Mouse (Mus musculus): ENCODE measurements at regions not wholly inside any gene's neighbourhood (a gene's known extent, or its start where the extent isn't known, plus 50 kb on each side); places are given as distances from the start of the nearest gene placed in this dataset.

- no peak overlapping the region for H3K9ac ChIP-seq (replicated peaks; ENCODE audit: low read length)
- no peaks in the 10 kb centered on the region for H3K27me3 ChIP-seq (ENCODE audit: insufficient read depth, low read length)
- peak; percentile 93 for ATAC-seq (ENCODE audit: low FRiP score, low TSS enrichment)
- no peaks in the 10 kb centered on the region for H3K36me3 ChIP-seq (ENCODE audit: insufficient read depth, low read length)
- H3K27ac ChIP-seq (ENCODE audit: low read length) = peak overlapping the region; percentile 54
- H3K4me2 ChIP-seq (replicated peaks; ENCODE audit: low read depth, low read length) = no peak overlapping the region
- WGBS = 34% methylated on average over 9 of the region's 9 CpGs
- peaks cover 10% of the 10 kb centered on the region for H3K4me1 ChIP-seq (ENCODE audit: insufficient read depth, low read length)
- no peaks in the 10 kb centered on the region for H3K9me3 ChIP-seq (ENCODE audit: low read length)
- H3K4me3 ChIP-seq (ENCODE audit: low read length) = no peak overlapping the region
Measured at GRCm38 (mm10) chr6:101518904-101519701, 141.4 kb upstream of the Pdzrn3 start.

- no peaks in the 10 kb centered on the region for H3K9me3 ChIP-seq (ENCODE audit: low read length)
- ATAC-seq (ENCODE audit: low FRiP score, low TSS enrichment) = no peak
- no peaks in the 10 kb centered on the region for H3K27me3 ChIP-seq (ENCODE audit: insufficient read depth, low read length)
- no peak overlapping the region for H3K4me2 ChIP-seq (replicated peaks; ENCODE audit: low read depth, low read length)
- 50% methylated on average over 2 of the region's 2 CpGs for WGBS
- H3K36me3 ChIP-seq (ENCODE audit: insufficient read depth, low read length) = no peaks in the 10 kb centered on the region
- H3K4me3 ChIP-seq (ENCODE audit: low read length) = no peak overlapping the region
- H3K27ac ChIP-seq (ENCODE audit: low read length) = no peak overlapping the region
- no peak overlapping the region for H3K9ac ChIP-seq (replicated peaks; ENCODE audit: low read length)
- peaks cover 13% of the 10 kb centered on the region for H3K4me1 ChIP-seq (ENCODE audit: insufficient read depth, low read length)
Measured at GRCm38 (mm10) chr6:101517584-101517983, 139.9 kb upstream of the Pdzrn3 start.

GRCm38 (mm10) chr6:101513696-101514095 lies 136.0 kb upstream of the Pdzrn3 start:
- Histone ChIP-seq H3K9ac (replicated peaks; ENCODE audit: low read length) (no peak overlapping the region), H3K27me3 (ENCODE audit: insufficient read depth, low read length) (no peaks in the 10 kb centered on the region), H3K36me3 (ENCODE audit: insufficient read depth, low read length) (no peaks in the 10 kb centered on the region), H3K4me1 (ENCODE audit: insufficient read depth, low read length) (peaks cover 4% of the 10 kb centered on the region; the same call in 1 of the 2 replicates), H3K27ac (ENCODE audit: low read length) (no peak overlapping the region), H3K4me3 (ENCODE audit: low read length) (no peak overlapping the region), H3K9me3 (ENCODE audit: low read length) (no peaks in the 10 kb centered on the region), H3K4me2 (replicated peaks; ENCODE audit: low read depth, low read length) (no peak overlapping the region)
- no peak for ATAC-seq (ENCODE audit: low FRiP score, low TSS enrichment)
- WGBS = 55% methylated on average over 2 of the region's 2 CpGs

GRCm38 (mm10) chr6:101502149-101502548 lies 124.5 kb upstream of the Pdzrn3 start:
- 39% methylated on average over 5 of the region's 5 CpGs for WGBS
- Histone ChIP-seq H3K9me3 (ENCODE audit: low read length) (no peaks in the 10 kb centered on the region), H3K27ac (ENCODE audit: low read length) (no peak overlapping the region), H3K4me1 (ENCODE audit: insufficient read depth, low read length) (no peaks in the 10 kb centered on the region), H3K36me3 (ENCODE audit: insufficient read depth, low read length) (no peaks in the 10 kb centered on the region), H3K4me3 (ENCODE audit: low read length) (no peak overlapping the region), H3K27me3 (ENCODE audit: insufficient read depth, low read length) (no peaks in the 10 kb centered on the region), H3K9ac (replicated peaks; ENCODE audit: low read length) (no peak overlapping the region), H3K4me2 (replicated peaks; ENCODE audit: low read depth, low read length) (no peak overlapping the region)
- ATAC-seq (ENCODE audit: low FRiP score, low TSS enrichment) = no peak

- ATAC-seq (ENCODE audit: low FRiP score, low TSS enrichment) = no peak
- no peaks in the 10 kb centered on the region for H3K27me3 ChIP-seq (ENCODE audit: insufficient read depth, low read length)
- no peaks in the 10 kb centered on the region for H3K9me3 ChIP-seq (ENCODE audit: low read length)
- H3K4me2 ChIP-seq (replicated peaks; ENCODE audit: low read depth, low read length) = no peak overlapping the region
- H3K9ac ChIP-seq (replicated peaks; ENCODE audit: low read length) = no peak overlapping the region
- H3K4me1 ChIP-seq (ENCODE audit: insufficient read depth, low read length) = no peaks in the 10 kb centered on the region
- 73% methylated on average over 4 of the region's 4 CpGs for WGBS
- H3K4me3 ChIP-seq (ENCODE audit: low read length) = no peak overlapping the region
- no peak overlapping the region for H3K27ac ChIP-seq (ENCODE audit: low read length)
- no peaks in the 10 kb centered on the region for H3K36me3 ChIP-seq (ENCODE audit: insufficient read depth, low read length)
Measured at GRCm38 (mm10) chr6:101501716-101502115, 124.0 kb upstream of the Pdzrn3 start.

- no peak for ATAC-seq (ENCODE audit: low FRiP score, low TSS enrichment)
Measured at GRCm38 (mm10) chr6:101500202-101500601, 122.5 kb upstream of the Pdzrn3 start.

GRCm38 (mm10) chr6:101488466-101488865 lies 110.8 kb upstream of the Pdzrn3 start:
- Histone ChIP-seq H3K4me3 (ENCODE audit: low read length) (no peak overlapping the region), H3K4me2 (replicated peaks; ENCODE audit: low read depth, low read length) (no peak overlapping the region), H3K27ac (ENCODE audit: low read length) (no peak overlapping the region), H3K9ac (replicated peaks; ENCODE audit: low read length) (no peak overlapping the region), H3K4me1 (ENCODE audit: insufficient read depth, low read length) (peaks cover 9% of the 10 kb centered on the region; the same call in 1 of the 2 replicates), H3K36me3 (ENCODE audit: insufficient read depth, low read length) (no peaks in the 10 kb centered on the region), H3K9me3 (ENCODE audit: low read length) (no peaks in the 10 kb centered on the region), H3K27me3 (ENCODE audit: insufficient read depth, low read length) (no peaks in the 10 kb centered on the region)
- ATAC-seq (ENCODE audit: low FRiP score, low TSS enrichment) = no peak
- WGBS = 52% methylated on average over 2 of the region's 2 CpGs

More at GRCm38 (mm10) chr6:101500202-101500601, 122.5 kb upstream of the Pdzrn3 start:
- Histone ChIP-seq H3K9ac (replicated peaks; ENCODE audit: low read length) (no peak overlapping the region), H3K4me3 (ENCODE audit: low read length) (no peak overlapping the region), H3K4me2 (replicated peaks; ENCODE audit: low read depth, low read length) (no peak overlapping the region), H3K27me3 (ENCODE audit: insufficient read depth, low read length) (no peaks in the 10 kb centered on the region), H3K36me3 (ENCODE audit: insufficient read depth, low read length) (no peaks in the 10 kb centered on the region), H3K27ac (ENCODE audit: low read length) (no peak overlapping the region), H3K9me3 (ENCODE audit: low read length) (no peaks in the 10 kb centered on the region), H3K4me1 (ENCODE audit: insufficient read depth, low read length) (no peaks in the 10 kb centered on the region)

- WGBS = 33% methylated on average over 12 of the region's 12 CpGs
- H3K4me2 ChIP-seq (replicated peaks; ENCODE audit: low read depth, low read length) = no peak overlapping the region
- no peak overlapping the region for H3K27ac ChIP-seq (ENCODE audit: low read length)
- H3K9ac ChIP-seq (replicated peaks; ENCODE audit: low read length) = no peak overlapping the region
- H3K9me3 ChIP-seq (ENCODE audit: low read length) = no peaks in the 10 kb centered on the region
- peaks cover 9% of the 10 kb centered on the region; the same call in 1 of the 2 replicates for H3K4me1 ChIP-seq (ENCODE audit: insufficient read depth, low read length)
- no peaks in the 10 kb centered on the region for H3K36me3 ChIP-seq (ENCODE audit: insufficient read depth, low read length)
- H3K27me3 ChIP-seq (ENCODE audit: insufficient read depth, low read length) = no peaks in the 10 kb centered on the region
- H3K4me3 ChIP-seq (ENCODE audit: low read length) = no peak overlapping the region
- 0 out of 2 replicates have a peak, but pooled peaks have one; percentile 51 for ATAC-seq (ENCODE audit: low FRiP score, low TSS enrichment)
Measured at GRCm38 (mm10) chr6:101484526-101485287, 107.0 kb upstream of the Pdzrn3 start.

- no peak for ATAC-seq (ENCODE audit: low FRiP score, low TSS enrichment)
- Histone ChIP-seq H3K4me1 (ENCODE audit: insufficient read depth, low read length) (peaks cover 9% of the 10 kb centered on the region; the same call in 1 of the 2 replicates), H3K27ac (ENCODE audit: low read length) (no peak overlapping the region), H3K9ac (replicated peaks; ENCODE audit: low read length) (no peak overlapping the region), H3K27me3 (ENCODE audit: insufficient read depth, low read length) (no peaks in the 10 kb centered on the region), H3K9me3 (ENCODE audit: low read length) (no peaks in the 10 kb centered on the region), H3K36me3 (ENCODE audit: insufficient read depth, low read length) (no peaks in the 10 kb centered on the region), H3K4me3 (ENCODE audit: low read length) (no peak overlapping the region), H3K4me2 (replicated peaks; ENCODE audit: low read depth, low read length) (no peak overlapping the region)
- 43% methylated on average over 9 of the region's 9 CpGs for WGBS
Measured at GRCm38 (mm10) chr6:101482635-101483465, 105.2 kb upstream of the Pdzrn3 start.
